Mouse (Mus musculus) retina, postnatal 1 day (tissue): ENCODE measurements around the gene Ctf1.
A peak's percentile ranks its signal among the peaks of the same experiment; 100 is the strongest.
"Not testable (repeated sequence)": the region's sequence is repeated elsewhere in the genome, so short reads cannot be mapped to it uniquely, and the experiment has no call there.

Experiments
- DNase-seq: peaks from one replicate; pipeline ENCODE4 v3.0.0-alpha.2; 2012

Gene Ctf1

GRCm38 (mm10) chr7:127693730-127694129 lies 18.8 kb upstream of the Ctf1 start:
- not testable (repeated sequence) for DNase-seq

- no peak for DNase-seq
Measured at GRCm38 (mm10) chr7:127698986-127699385, 13.6 kb upstream of the Ctf1 start.

GRCm38 (mm10) chr7:127700712-127701331 lies 11.7 kb upstream of the Ctf1 start:
- no peak for DNase-seq

- no peak for DNase-seq
Measured at GRCm38 (mm10) chr7:127703561-127704178, 8.9 kb upstream of the Ctf1 start.

GRCm38 (mm10) chr7:127704598-127704997 lies 7.9 kb upstream of the Ctf1 start:
- no peak for DNase-seq

- DNase-seq, result no peak
Measured at GRCm38 (mm10) chr7:127705706-127706105, 6.8 kb upstream of the Ctf1 start.

GRCm38 (mm10) chr7:127707045-127707956 lies 5.2 kb upstream of the Ctf1 start:
- DNase-seq, result no peak

- no peak for DNase-seq
Measured at GRCm38 (mm10) chr7:127707957-127708206, 4.7 kb upstream of the Ctf1 start.

GRCm38 (mm10) chr7:127708207-127709078 lies 4.1 kb upstream of the Ctf1 start, which contains the start of gene Bcl7c:
Gene Bcl7c, minus strand, starts transcription at chr7:127708933.
- peak; percentile 98 for DNase-seq

- no peak for DNase-seq
Measured at GRCm38 (mm10) chr7:127709261-127709979, 3.1 kb upstream of the Ctf1 start.

- no peak for DNase-seq
Measured at GRCm38 (mm10) chr7:127711031-127711430, 1.5 kb upstream of the Ctf1 start.

- no peak for DNase-seq
Measured at GRCm38 (mm10) chr7:127711456-127711855, 1.1 kb upstream of the Ctf1 start.

GRCm38 (mm10) chr7:127714816-127715215 lies 2.3 kb downstream of the Ctf1 start:
- no peak for DNase-seq

- peak; percentile 72 for DNase-seq
Measured at GRCm38 (mm10) chr7:127716992-127717391, 4.5 kb downstream of the Ctf1 start.

- no peak for DNase-seq
Measured at GRCm38 (mm10) chr7:127718339-127718738, 5.8 kb downstream of the Ctf1 start.

- DNase-seq, result no peak
Measured at GRCm38 (mm10) chr7:127719258-127719657, 6.7 kb downstream of the Ctf1 start.

- DNase-seq, result no peak
Measured at GRCm38 (mm10) chr7:127725490-127725889, 13.0 kb downstream of the Ctf1 start.

- DNase-seq, result no peak
Measured at GRCm38 (mm10) chr7:127725924-127726323, 13.4 kb downstream of the Ctf1 start.

GRCm38 (mm10) chr7:127727898-127728297 lies 15.4 kb downstream of the Ctf1 start:
- DNase-seq, result no peak

GRCm38 (mm10) chr7:127730170-127730569 lies 17.6 kb downstream of the Ctf1 start:
- DNase-seq, result no peak

GRCm38 (mm10) chr7:127732066-127732465 lies 19.5 kb downstream of the Ctf1 start, which contains the start of gene Ctf2:
Gene Ctf2, minus strand, starts transcription at chr7:127732166.
- not testable (repeated sequence) for DNase-seq
